Mouse (Mus musculus) lung, adult 2 months (tissue): ENCODE measurements around the gene Ppara. TPM values are rescaled to one million over a fixed set of nuclear protein-coding genes. Genes with fewer than 3 reads are reported as not detected.

Source experiments
- DNase-seq: peaks from one replicate; pipeline ENCODE4 v3.0.0; 2022
- H3K4me1 ChIP-seq: fragments of 200-500 bp; 2 replicates; pipeline ENCODE4 v1.6.1; 2011; ENCODE audit warnings: low read length; ENCODE audit not compliant: control insufficient read depth, insufficient read depth
- H3K4me3 ChIP-seq: fragments of 200-500 bp; replicated peaks from 2 replicates; pipeline ENCODE3; 2011; ENCODE audit warnings: low read depth, mild to moderate bottlenecking, control low read depth, low read length; ENCODE audit errors: extremely low read depth
- CTCF ChIP-seq: fragments of 200-500 bp; IDR thresholded peaks from 2 replicates; pipeline ENCODE4 v1.5.1; 2011; ENCODE audit warnings: mild to moderate bottlenecking, low read length, control low read depth; ENCODE audit not compliant: insufficient read depth
- POLR2A ChIP-seq: fragments of 200-500 bp; IDR thresholded peaks from 2 replicates; pipeline ENCODE4 v1.6.1; 2011; ENCODE audit warnings: low read depth, mild to moderate bottlenecking, control low read depth, low read length, borderline replicate concordance; ENCODE audit errors: extremely low read depth
- WGBS: fragments of 180-500 bp; shearing (Covaris S2); methylation state at CpG from one replicate; pipeline ENCODE4 v1.1.7; 2018; 5-methylcytosine and 5-hydroxymethylcytosine counted together
- polyA plus RNA-seq: library from polyadenylated mRNA; depleted of rRNA; stranded (reverse); fragments of >200 nt; gene quantifications from 2 replicates; pipeline ENCODE4 v1.2.3, GENCODE M21; 2012

Ppara gene
- polyA plus RNA-seq, 1 experiment = 2.3 TPM

DNA sequence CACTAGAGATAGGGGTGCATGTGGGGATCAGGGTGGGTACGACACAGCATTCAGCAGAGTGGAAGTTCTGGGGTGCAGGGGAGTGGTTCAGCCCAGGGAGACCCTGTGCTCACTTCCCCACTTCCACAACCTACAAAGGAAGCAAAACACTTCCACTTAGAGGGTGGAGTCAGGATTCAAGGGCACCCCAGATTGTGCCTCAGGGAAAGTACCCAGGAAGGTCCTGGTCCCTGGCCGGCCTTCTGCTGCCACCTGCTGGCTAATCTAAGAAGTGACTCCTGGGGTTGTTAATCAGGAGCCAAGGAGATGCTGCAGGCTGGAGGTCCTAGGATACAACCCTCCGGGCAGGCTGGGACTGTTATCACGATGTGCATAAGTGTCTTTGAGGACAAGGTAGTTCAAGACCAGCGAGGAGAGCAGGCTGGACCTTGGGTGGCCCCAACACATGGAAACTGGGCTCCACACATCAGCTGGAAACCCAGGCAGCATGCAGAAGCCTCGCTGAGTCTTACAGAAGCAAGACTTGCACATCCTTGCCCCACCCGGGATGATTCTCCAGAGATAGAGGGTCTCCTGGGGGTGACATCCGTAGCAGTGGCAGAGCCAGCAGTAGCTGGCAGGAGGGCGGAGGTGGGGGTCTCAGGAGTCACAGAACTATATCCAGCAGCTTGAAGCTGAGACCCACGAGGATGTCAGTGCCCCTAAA lies 25.4 kb upstream of the Ppara start:
- H3K4me1 ChIP-seq = peaks cover 26% of the 10 kb centered on the region
- 25% methylated on average over 10 of the region's 10 CpGs for WGBS
- DNase-seq = peak; percentile 85
- TF ChIP-seq POLR2A (no peak), CTCF (peak; percentile 84)
- no peak overlapping the region for H3K4me3 ChIP-seq

DNA sequence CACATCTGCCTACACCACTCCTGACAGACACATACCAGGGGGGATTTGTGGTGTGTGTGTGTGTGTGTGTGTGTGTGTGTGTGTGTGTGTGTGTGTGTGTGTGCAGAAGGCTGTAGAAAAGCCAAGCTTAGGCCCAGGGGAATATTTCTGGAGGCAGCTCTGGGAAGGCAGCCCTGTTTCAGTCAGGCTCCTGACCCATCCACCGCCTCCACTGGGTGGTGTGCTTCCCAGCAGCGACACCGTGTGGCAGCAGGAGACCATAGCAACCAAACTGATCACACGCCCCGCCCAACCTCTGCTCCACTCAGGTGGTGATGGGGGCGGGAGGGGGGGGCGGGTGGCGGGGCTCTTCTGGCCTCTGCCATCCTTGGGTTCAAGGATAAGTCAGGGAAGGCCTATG lies 24.6 kb upstream of the Ppara start:
- peak; percentile 82 for DNase-seq
- Histone ChIP-seq H3K4me1 (peaks cover 20% of the 10 kb centered on the region), H3K4me3 (no peak overlapping the region)
- WGBS = 0% methylated on average over 7 of the region's 8 CpGs
- TF ChIP-seq CTCF = peak; percentile 97
- TF ChIP-seq POLR2A = no peak

DNA sequence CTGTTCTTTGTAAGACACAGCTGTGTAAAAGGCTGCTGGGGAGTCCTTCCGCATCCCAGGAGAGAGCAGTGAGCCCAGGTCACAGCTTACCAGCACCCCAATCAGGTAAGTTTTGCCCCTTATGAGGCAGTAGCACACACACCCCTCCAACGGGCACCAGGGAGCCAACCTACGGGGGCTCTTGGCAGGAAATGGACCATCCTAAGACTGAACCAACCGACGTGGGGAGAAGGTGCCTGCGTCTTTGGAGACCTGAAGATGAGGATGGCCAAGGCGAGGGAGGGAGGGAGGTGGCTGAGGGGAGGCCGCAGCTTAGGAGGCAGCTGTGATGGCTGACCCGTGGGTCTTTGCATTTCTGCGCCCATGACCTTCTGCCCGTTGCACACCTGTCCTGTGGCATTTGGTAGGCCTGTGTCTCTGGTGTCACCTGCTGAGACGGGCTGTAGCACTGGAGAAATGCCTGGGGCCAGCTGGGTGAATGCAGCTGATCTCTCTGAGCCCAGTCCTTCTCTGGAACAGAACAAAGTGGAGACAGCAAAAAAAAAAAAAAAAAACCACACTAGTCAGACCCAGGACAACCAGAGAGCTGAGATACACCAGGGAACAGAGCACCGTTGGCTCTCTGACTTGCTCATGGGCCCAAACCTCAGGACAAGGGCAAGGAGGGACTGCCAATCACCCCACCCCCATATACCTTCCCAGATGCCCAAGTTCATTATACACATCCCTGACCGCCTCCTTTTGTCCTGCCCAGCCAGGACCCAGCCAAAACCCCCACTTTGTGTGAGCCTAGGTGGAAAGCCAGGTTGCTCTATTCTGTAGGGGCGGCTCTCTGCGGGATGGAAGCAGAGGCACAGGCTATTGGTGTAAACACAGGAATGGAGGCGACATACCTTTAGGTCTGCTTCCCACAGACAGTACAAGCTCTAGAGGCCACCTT lies 23.9 kb upstream of the Ppara start:
- TF ChIP-seq CTCF (no peak), POLR2A (no peak)
- 77% methylated on average over 17 of the region's 17 CpGs for WGBS

DNA sequence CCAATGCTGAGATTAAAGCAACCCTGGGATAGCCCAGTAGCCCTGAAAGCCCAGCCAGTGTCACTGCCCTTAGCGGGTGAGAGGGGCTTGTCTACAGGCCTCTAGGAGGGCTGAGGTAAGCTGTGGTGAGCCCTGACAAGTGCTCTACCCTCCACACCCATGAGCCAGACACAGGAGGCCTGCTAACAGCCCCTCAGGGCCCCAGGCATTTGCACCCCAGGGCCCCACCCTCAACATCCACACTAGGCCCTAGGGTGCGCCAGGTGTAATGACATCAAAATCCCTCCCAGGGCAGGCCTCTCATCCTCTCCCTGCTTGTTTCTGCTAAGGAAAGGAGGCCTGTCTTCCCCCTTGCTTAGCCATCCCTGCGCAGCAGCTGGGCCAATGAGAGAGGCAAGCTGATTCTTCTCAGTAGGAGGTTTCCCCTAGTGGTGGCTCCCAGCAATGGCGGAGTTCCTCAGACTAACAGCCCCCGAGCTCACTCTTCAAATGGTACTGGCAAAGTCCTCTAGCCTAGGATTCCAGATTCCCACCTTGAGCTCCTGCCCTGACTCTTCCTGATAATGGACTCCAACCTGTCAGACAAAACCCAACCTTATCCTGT lies 22.1 kb upstream of the Ppara start:
- 49% methylated on average over 5 of the region's 5 CpGs for WGBS
- TF ChIP-seq CTCF = peak; percentile 65
- no peak for TF ChIP-seq POLR2A
- Histone ChIP-seq H3K4me1 (peaks cover 9% of the 10 kb centered on the region), H3K4me3 (no peak overlapping the region)
- DNase-seq = no peak

More for the DNA sequence above, 23.9 kb upstream of the Ppara start:
- DNase-seq = no peak
- Histone ChIP-seq H3K4me1 (peaks cover 13% of the 10 kb centered on the region), H3K4me3 (no peak overlapping the region)

DNA sequence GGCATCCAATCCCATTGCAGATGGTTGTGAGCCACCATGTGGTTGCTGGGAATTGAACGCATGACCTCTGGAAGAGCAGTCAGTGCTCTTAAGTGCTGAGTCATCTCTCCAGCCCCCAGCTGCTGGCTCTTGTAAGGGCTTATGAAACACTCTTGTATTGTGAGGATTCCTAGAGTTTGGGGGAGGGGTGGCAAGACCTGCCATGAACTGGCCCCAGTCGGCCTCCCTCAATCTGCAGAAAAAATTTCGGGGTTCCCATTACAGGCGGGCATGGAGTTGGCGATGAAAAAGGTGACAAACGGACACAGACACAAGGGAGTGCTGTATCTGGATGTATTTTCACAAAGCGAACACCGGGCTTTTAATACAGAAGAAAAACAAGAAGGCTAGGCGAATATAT lies 21.4 kb upstream of the Ppara start:
- Histone ChIP-seq H3K4me3 (no peak overlapping the region), H3K4me1 (peaks cover 9% of the 10 kb centered on the region)
- DNase-seq = no peak
- WGBS = 82% methylated on average over 9 of the region's 9 CpGs
- no peak for TF ChIP-seq CTCF
- TF ChIP-seq POLR2A = no peak

DNA sequence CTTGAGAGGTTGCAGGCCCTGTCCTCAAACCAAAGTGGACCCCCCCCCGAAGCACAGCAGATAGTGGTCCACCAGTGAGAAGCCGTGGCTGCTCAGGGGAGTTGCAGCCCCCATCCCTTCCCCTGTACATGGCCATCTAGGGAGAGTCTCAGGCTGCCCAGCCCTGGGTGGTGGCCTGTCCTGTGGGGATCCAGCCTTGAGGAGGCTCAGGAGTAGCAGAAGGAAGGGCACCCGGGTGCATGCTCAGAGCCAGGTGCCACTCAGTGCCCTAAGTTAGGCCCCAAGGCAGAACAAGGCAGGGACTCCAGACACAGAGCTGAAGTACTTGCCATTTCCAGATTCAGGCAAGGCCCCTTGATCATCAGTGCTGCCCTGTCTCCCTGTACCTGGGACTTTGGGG lies 19.7 kb upstream of the Ppara start:
- no peak for DNase-seq
- no peak for TF ChIP-seq CTCF
- TF ChIP-seq POLR2A = no peak
- WGBS = 82% methylated on average over 3 of the region's 3 CpGs
- no peak overlapping the region for H3K4me3 ChIP-seq
- H3K4me1 ChIP-seq = no peaks in the 10 kb centered on the region

DNA sequence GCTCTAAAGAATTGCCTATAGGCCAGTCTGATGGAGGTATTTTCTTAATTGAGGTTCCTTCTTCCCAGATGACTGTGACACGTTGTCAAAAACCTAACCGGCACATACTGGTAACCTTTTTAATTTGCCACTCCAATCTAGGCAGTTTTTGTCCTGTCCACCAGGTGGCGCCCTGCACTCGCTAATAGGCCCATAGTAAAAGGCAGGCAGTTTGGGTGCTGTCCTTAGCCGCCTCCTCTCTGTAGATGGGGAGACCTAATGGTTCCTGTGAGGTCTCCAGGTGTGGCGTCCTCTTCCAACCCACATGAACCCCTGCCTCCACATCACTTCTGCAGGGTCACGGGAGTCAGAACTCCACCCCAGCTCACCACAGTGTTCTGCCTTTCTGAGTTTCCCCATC lies 18.7 kb upstream of the Ppara start:
- Histone ChIP-seq H3K4me1 (no peaks in the 10 kb centered on the region), H3K4me3 (no peak overlapping the region)
- DNase-seq = peak; percentile 83
- TF ChIP-seq POLR2A = no peak
- peak; percentile 93 for TF ChIP-seq CTCF
- WGBS = 4% methylated on average over 7 of the region's 7 CpGs

DNA sequence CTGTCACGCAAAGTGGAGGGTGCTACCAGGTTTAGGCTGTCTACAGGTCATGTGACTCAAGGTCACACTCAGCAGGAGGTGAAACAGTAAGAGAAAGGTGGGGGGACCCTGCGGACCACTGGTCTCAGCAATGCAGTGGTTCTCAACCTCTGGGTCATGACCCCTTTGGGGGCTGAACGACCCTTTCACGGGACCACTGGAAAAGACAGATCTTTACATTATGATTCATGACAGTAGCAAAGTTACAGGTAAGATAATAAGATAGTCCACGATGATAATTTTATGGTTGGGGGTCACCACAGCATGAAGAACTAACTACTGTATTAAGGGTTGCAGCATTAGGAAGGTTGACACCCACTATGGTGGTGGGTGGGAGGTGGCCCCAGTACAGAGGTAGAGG lies 18.2 kb upstream of the Ppara start:
- H3K4me3 ChIP-seq = no peak overlapping the region
- TF ChIP-seq POLR2A (no peak), CTCF (no peak)
- 76% methylated on average over 5 of the region's 5 CpGs for WGBS

DNA sequence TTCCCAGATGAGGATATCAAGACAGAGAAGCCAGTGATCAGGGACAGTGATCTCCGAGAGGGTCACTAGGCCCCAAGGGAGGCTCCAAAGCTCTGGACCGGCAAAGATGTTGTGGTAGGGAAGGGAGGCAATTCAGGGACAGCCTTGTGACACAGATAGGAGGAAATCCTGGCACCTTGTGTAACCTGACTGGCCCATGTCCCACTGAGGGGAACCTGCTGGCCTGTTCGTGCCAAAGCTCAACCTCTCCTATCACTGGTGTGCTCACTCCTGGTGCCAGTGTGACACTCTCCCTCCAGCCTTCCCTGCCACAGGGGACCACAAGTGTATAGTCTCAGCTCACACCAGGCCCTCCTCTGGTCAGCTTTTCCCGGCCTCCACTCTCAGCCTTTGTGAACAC lies 17.8 kb upstream of the Ppara start:
- Histone ChIP-seq H3K4me3 (no peak overlapping the region), H3K4me1 (no peaks in the 10 kb centered on the region)
- 71% methylated on average over 4 of the region's 4 CpGs for WGBS
- TF ChIP-seq POLR2A (no peak), CTCF (no peak)
- no peak for DNase-seq

More for the DNA sequence above, 18.2 kb upstream of the Ppara start:
- H3K4me1 ChIP-seq = no peaks in the 10 kb centered on the region
- DNase-seq = no peak
